Mouse (Mus musculus) neural tube, postnatal 0 days (tissue): Measurements from ENCODE around the gene Zfp111. TPM values are rescaled to one million over a fixed set of nuclear protein-coding genes. Genes with fewer than 3 reads are reported as not detected.

Source experiments
- polyA plus RNA-seq: library from polyadenylated mRNA; unstranded; fragments of >200 nt; fragmentation: Nextera tagmentation; extraction: Ambion mirVana; gene quantifications from 2 replicates; pipeline ENCODE4 v1.2.1, GENCODE M21; 2015

The Zfp111 gene
- polyA plus RNA-seq = 3.0 and 3.5 TPM in 2 replicates

DNA sequence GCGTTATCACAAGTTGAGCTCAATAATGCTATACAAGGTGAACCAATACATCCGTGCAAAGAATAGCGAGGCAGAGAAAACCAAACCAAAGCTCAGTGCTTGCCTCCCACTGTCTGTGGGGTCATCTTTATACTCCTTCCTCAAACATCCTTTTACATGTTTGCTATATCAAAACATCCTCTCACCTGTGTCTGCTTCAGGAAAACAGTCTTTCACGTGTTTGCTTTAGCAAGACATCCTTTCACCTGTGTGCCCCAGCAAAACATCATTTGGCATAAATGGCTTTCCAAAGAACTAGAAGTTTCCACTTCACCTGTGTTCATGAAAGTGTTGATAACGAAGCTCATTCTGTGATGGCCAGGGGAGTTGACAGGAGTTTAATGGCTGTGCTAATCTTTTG is at the start of gene Zfp111:
TSS of gene Zfp111 (minus strand) at position 101 of the 400 bp plus-strand sequence.

DNA sequence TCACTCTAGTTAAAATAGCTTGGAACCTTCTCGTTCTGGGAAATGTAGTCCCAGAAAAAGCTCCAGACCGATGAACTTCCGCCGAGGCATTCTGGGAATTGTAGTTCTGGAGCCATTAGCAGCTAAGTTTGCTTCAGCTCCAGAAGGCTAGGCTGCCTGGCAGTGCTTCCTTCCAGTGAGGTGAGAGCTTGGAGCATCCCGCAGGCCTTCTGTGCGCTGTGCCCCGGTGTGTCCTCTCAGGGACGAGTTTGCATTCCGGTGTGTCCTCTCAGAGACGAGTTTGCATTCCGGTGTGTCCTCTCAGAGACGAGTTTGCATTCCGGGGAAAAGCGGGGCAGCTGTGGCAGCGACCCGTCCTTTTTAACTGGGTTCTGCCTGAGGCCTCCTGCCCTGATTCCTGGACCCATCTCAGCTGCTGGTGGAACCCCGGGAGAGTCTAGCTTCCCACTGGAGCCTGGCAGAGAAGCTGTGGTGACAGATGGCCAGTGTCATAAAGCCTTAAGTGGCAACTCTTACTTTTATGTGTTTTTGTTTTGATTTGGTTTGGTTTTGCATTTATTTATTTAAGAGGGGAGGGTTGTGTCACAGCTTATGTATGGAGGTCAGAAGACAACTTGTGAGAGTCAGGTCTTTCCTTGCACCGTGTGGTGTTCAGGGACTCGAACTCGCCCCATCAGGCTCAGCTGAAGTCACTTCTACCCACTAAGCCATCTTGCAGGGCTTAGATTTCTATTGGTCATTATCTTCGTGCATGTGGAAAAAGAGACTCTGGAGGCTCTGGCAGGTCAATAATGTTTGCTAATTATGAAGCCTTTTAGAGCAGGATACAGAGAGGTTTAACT is 43.6 kb upstream of the Zfp111 start, which contains the start of gene Zfp108:
TSS of gene Zfp108 (plus strand) at position 162 of the 842 bp plus-strand sequence.

DNA sequence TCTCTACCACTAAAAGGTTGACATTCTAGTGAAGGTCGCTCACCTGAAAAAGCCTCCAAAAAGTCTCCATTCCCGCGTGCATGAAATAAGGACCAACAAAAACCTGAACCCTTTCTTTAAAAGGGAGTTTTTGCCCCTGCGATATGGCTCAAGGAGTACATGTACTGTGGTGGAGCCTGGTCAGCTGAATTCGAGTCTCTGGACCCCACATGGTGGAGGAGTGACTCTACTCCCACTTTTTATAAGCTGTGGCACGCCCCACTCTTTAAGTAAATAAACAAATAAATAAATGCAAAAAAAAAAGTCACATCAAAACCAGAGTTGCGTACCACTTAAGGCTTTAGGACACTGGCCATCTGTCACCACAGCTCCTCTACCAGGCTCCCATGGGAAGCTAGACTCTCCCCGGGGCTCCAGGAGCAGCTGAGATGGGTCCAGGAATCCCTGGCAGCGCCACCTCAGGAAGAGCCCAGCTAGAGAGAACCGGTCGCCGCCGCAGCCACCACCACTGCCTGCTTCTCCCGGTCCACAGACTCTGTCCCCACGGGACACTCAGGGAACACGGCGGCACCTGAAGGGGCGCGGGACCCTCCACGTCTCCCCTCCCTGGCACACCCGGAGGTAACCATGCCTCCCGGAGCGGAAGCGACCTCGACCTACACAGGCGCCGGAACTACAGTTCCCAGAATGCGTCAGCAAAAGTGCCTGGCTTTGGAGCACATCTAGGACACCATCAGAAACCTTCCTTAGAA is 26.0 kb upstream of the Zfp111 start, which contains the start of gene Zfp109:
TSS of gene Zfp109 (minus strand) at position 521 of the 752 bp plus-strand sequence.

DNA sequence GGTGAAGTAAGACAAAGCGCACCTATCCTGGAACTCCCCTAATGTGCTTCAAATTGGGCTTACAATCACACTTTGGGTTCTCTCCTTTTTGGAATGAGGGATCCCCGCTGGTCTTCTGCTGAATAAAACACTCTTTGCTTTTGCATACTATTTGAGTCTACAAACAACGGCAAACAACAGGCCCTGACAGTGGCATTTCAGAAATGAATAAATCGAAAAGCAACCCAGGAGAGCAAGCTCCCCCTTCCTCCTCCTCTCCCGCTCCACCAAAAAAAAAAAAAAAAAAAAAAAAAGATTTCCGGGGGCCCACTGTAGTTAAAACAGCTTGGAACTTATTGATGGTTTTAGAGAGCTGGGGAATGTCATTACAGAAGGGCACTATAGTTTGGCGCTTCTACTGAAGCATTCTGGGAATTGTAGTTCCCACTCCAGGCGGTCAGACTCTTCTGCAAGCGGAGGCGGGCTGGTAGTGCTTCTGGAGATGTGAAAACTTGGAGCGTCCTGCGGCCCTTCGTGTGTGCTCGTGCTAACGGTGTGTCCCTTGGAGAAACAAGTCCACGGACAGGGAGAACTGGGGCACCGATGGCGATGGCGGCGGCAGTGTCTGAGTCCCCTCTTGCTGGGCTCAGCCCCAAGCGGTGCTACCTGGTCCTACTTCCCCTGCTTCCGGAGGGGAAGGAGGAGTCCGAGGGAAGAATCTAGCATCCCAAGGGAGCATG is 36.5 kb downstream of the Zfp111 start, which contains the start of gene Zfp114:
TSS of gene Zfp114 (plus strand) at position 443 of the 719 bp plus-strand sequence.

Other genes starting within 250 kb of the Zfp111 start
- gene Vmn1r181, start 236.8 kb downstream of the Zfp111 start, polyA plus RNA-seq = not detected in 2 replicates
- gene V1rd19, start 209.8 kb downstream of the Zfp111 start, polyA plus RNA-seq = not detected in 2 replicates
- not detected in 2 replicates for gene Vmn1r183, start 158.2 kb downstream of the Zfp111 start, polyA plus RNA-seq
- gene Zfp180, start 129.5 kb downstream of the Zfp111 start, polyA plus RNA-seq = 20.0 and 22.2 TPM in 2 replicates
- gene Zfp112, start 99.1 kb downstream of the Zfp111 start, polyA plus RNA-seq = 8.0 and 9.9 TPM in 2 replicates
- gene Zfp235, start 77.3 kb downstream of the Zfp111 start, polyA plus RNA-seq = 23.8 and 24.7 TPM in 2 replicates
- 2.6 and 2.7 TPM in 2 replicates for gene Zfp114, start 36.4 kb downstream of the Zfp111 start, polyA plus RNA-seq
- 2.2 and 2.8 TPM in 2 replicates for gene Zfp109, start 26.1 kb upstream of the Zfp111 start, polyA plus RNA-seq
- 5.5 and 5.8 TPM in 2 replicates for gene Zfp108, start 43.4 kb upstream of the Zfp111 start, polyA plus RNA-seq
- gene Zfp93, start 59.0 kb upstream of the Zfp111 start, polyA plus RNA-seq = 4.8 TPM in 2 replicates
- 24.7 and 29.1 TPM in 2 replicates for gene Zfp61, start 89.8 kb upstream of the Zfp111 start, polyA plus RNA-seq
- 19.7 and 21.9 TPM in 2 replicates for gene Zfp94, start 105.2 kb upstream of the Zfp111 start, polyA plus RNA-seq
- 0.65 and 1.0 TPM in 2 replicates for gene Tescl, start 122.5 kb upstream of the Zfp111 start, polyA plus RNA-seq
- gene Lypd5, start 137.8 kb upstream of the Zfp111 start, polyA plus RNA-seq = 0.10 TPM in 1 of 2 replicates, not detected in the other
- 2.2 and 3.2 TPM in 2 replicates for gene Kcnn4, start 158.8 kb upstream of the Zfp111 start, polyA plus RNA-seq
- gene Smg9, start 188.2 kb upstream of the Zfp111 start, polyA plus RNA-seq = 28.5 and 35.3 TPM in 2 replicates
- not detected in 2 replicates for gene Irgc1, start 240.9 kb upstream of the Zfp111 start, polyA plus RNA-seq